Mouse (Mus musculus) lung, embryonic 16.5 days (tissue): Measurements from ENCODE around the gene Fau. TPM values are rescaled to one million over a fixed set of nuclear protein-coding genes. Genes with fewer than 3 reads are reported as not detected.
A peak's percentile ranks its signal among the peaks of the same experiment; 100 is the strongest.

Experiments
- ATAC-seq: fragments of 200-750 bp; cut with Nextera tagmentation; 2 replicates; pipeline ENCODE4 v1.8.0; 2017; ENCODE audit warnings: low read depth, mild to moderate bottlenecking, moderate library complexity
- H3K27ac ChIP-seq: fragments of 300-500 bp; sonication (generic); 2 replicates; pipeline ENCODE4 v1.5.1; 2014; ENCODE audit warnings: mild to moderate bottlenecking, control low read depth, low read length
- H3K27me3 ChIP-seq: fragments of 300-500 bp; sonication (generic); 2 replicates; pipeline ENCODE4 v1.6.1; 2014; ENCODE audit warnings: low read depth, low read length, mixed read lengths; ENCODE audit not compliant: control insufficient read depth, insufficient read depth
- H3K36me3 ChIP-seq: fragments of 300-500 bp; sonication (generic); 2 replicates; pipeline ENCODE4 v1.6.1; 2014; ENCODE audit warnings: low read length; ENCODE audit not compliant: control insufficient read depth, insufficient read depth
- H3K4me1 ChIP-seq: fragments of 300-500 bp; sonication (generic); replicated peaks from 2 replicates; pipeline ENCODE4 v1.6.1; 2014; ENCODE audit warnings: low read length, mixed read lengths; ENCODE audit not compliant: control insufficient read depth, insufficient read depth
- H3K4me2 ChIP-seq: fragments of 300-500 bp; sonication (generic); 2 replicates; pipeline ENCODE4 v1.6.1; 2014; ENCODE audit warnings: low read depth, low read length, control low read depth
- H3K4me3 ChIP-seq: fragments of 300-500 bp; sonication (generic); 2 replicates; pipeline ENCODE4 v1.5.1; 2014; ENCODE audit warnings: mild to moderate bottlenecking, low read length, control low read depth
- H3K9ac ChIP-seq: fragments of 300-500 bp; sonication (generic); 2 replicates; pipeline ENCODE4 v1.6.1; 2014; ENCODE audit warnings: low read length, control low read depth
- H3K9me3 ChIP-seq: fragments of 300-500 bp; sonication (generic); 2 replicates; pipeline ENCODE4 v1.6.1; 2016; ENCODE audit warnings: low read length; ENCODE audit not compliant: control insufficient read depth
- WGBS: fragments of 180-500 bp; shearing (Covaris S2); extraction: QIAGEN DNeasy Blood & Tissue Kit; methylation state at CpG from one replicate; pipeline ENCODE4 v1.1.7; 2014; 5-methylcytosine and 5-hydroxymethylcytosine counted together
- polyA plus RNA-seq: library from polyadenylated mRNA; unstranded; fragments of >200 nt; fragmentation: Nextera tagmentation; extraction: Ambion mirVana; gene quantifications from 2 replicates; pipeline ENCODE4 v1.2.1, GENCODE M21; 2015

The Fau gene
- polyA plus RNA-seq, 1 experiment from 2014 or later = 774 TPM

GRCm38 (mm10) chr19:6079983-6080480 lies 22.4 kb downstream of the Fau start, which contains the start of gene Tmem262:
TSS of gene Tmem262 (plus strand) at chr19:6080033.
- Histone ChIP-seq H3K4me3 (no peak within 1 kb of the TSS), H3K9ac (no peak within 1 kb of the TSS), H3K9me3 (no peaks in the 10 kb centered on the region), H3K27me3 (no peaks in the 10 kb centered on the region), H3K27ac (no peak within 1 kb of the TSS), H3K36me3 (peaks cover 11% of the 10 kb centered on the region), H3K4me1 (peaks cover 13% of the 10 kb centered on the region), H3K4me2 (no peak within 1 kb of the TSS)
- WGBS = 89% methylated on average over 12 of the region's 12 CpGs
- no peak for ATAC-seq

GRCm38 (mm10) chr19:6082156-6082555 lies 24.5 kb downstream of the Fau start, which contains the start of gene Gm28374:
TSS of gene Gm28374 (minus strand) at chr19:6082256.
- H3K4me3 ChIP-seq = no peak within 1 kb of the TSS

GRCm38 (mm10) chr19:6084478-6085248 lies 27.0 kb downstream of the Fau start, which contains the start of the genes Zfpl1 and Cdca5:
TSS of gene Zfpl1 (minus strand) at chr19:6084956.
TSS of gene Cdca5 (plus strand) at chr19:6084983.
- H3K4me2 ChIP-seq = peak within 1 kb of the TSS; percentile 80
- no peaks in the 10 kb centered on the region for H3K27me3 ChIP-seq
- no peaks in the 10 kb centered on the region for H3K9me3 ChIP-seq
- H3K9ac ChIP-seq = peak within 1 kb of the TSS; percentile 79
- WGBS = under 1% methylated on average over 58 of the region's 58 CpGs
- peak within 1 kb of the TSS; percentile 76 for H3K4me3 ChIP-seq
- H3K27ac ChIP-seq = peak within 1 kb of the TSS; percentile 62
- peaks cover 14% of the 10 kb centered on the region; the same call in 1 of the 2 replicates for H3K36me3 ChIP-seq
- peaks cover 13% of the 10 kb centered on the region for H3K4me1 ChIP-seq
- ATAC-seq = peak; percentile 94

More at GRCm38 (mm10) chr19:6082156-6082555, 24.5 kb downstream of the Fau start, which contains the start of gene Gm28374:
- WGBS = 82% methylated on average over 9 of the region's 9 CpGs
- Histone ChIP-seq H3K27me3 (no peaks in the 10 kb centered on the region), H3K36me3 (peaks cover 14% of the 10 kb centered on the region; the same call in 1 of the 2 replicates), H3K4me1 (peaks cover 13% of the 10 kb centered on the region), H3K4me2 (no peak within 1 kb of the TSS), H3K27ac (no peak within 1 kb of the TSS), H3K9ac (no peak within 1 kb of the TSS), H3K9me3 (no peaks in the 10 kb centered on the region)
- ATAC-seq = no peak

DNA sequence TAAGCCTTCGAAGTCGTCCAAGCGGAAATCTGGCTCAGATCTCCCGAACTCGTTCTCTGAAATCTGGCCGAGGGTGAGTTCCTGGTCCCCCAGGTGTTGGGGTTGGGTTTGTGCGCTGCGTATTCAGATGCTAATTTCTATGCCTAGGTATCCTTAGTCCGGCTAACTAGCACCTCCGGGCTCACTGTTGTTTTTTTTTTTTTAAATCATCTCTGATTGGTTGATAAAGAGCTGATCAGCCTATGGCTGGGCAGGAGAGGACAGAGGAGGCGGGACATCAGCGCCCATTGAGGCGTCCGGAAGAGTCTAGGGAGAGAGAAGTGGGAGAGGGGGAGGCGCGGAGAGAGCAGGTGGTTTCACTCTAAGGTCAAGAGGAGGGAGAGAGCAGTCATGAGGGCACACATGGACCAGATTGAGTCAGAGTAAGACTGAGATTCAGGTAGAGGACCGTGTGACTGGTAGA lies 27.8 kb downstream of the Fau start:
- Histone ChIP-seq H3K36me3 (peaks cover 15% of the 10 kb centered on the region), H3K27ac (peak overlapping the region; percentile 62), H3K4me3 (peak overlapping the region; percentile 76), H3K27me3 (no peaks in the 10 kb centered on the region), H3K4me2 (peak overlapping the region; percentile 80), H3K4me1 (peaks cover 13% of the 10 kb centered on the region), H3K9ac (peak overlapping the region; percentile 79), H3K9me3 (no peaks in the 10 kb centered on the region)
- peak; percentile 72 for ATAC-seq
- under 1% methylated on average over 17 of the region's 17 CpGs for WGBS

GRCm38 (mm10) chr19:6088841-6089240 lies 31.2 kb downstream of the Fau start:
- no peak overlapping the region for H3K4me3 ChIP-seq
- no peaks in the 10 kb centered on the region for H3K27me3 ChIP-seq
- peaks cover 11% of the 10 kb centered on the region for H3K4me1 ChIP-seq
- no peaks in the 10 kb centered on the region for H3K9me3 ChIP-seq
- WGBS = 96% methylated on average over 13 of the region's 13 CpGs
- H3K9ac ChIP-seq = no peak overlapping the region
- H3K4me2 ChIP-seq = no peak overlapping the region
- peaks cover 17% of the 10 kb centered on the region for H3K36me3 ChIP-seq
- no peak for ATAC-seq
- H3K27ac ChIP-seq = no peak overlapping the region

DNA sequence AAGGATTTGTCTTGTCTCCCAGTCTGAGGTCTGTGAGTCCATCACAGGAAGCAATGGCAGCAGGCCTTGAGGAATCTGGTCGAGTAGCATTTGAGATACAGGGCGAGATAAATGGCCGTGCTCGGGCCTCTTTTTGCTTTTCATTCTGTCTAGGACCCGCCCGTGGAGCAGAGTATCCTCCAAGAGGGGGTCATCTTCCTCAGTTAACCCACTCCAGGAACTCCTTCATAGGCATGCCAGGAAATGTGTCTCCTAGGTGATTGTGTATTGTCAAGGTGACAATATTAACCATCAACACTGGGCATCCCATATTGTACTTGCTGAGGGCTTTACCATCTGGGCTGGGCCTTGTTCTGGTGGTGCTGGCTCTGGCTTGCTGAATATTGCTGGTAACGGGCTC lies 36.5 kb downstream of the Fau start, which contains the start of gene AC131692.1:
AC131692.1 (plus strand) TSS at position 301 of the 400 bp plus-strand sequence.
- ATAC-seq = no peak
- WGBS = 86% methylated on average over 7 of the region's 7 CpGs
- Histone ChIP-seq H3K4me1 (no peaks in the 10 kb centered on the region), H3K9me3 (no peaks in the 10 kb centered on the region), H3K27ac (no peak within 1 kb of the TSS), H3K4me3 (no peak within 1 kb of the TSS), H3K27me3 (no peaks in the 10 kb centered on the region), H3K9ac (no peak within 1 kb of the TSS), H3K4me2 (no peak within 1 kb of the TSS), H3K36me3 (peaks cover 13% of the 10 kb centered on the region)

- Histone ChIP-seq H3K27me3 (no peaks in the 10 kb centered on the region), H3K4me1 (no peaks in the 10 kb centered on the region), H3K36me3 (no peaks in the 10 kb centered on the region), H3K4me3 (no peak overlapping the region), H3K27ac (no peak overlapping the region), H3K9ac (no peak overlapping the region), H3K4me2 (no peak overlapping the region), H3K9me3 (no peaks in the 10 kb centered on the region)
- 75% methylated on average over 3 of the region's 3 CpGs for WGBS
- no peak for ATAC-seq
Measured at GRCm38 (mm10) chr19:6097847-6098246, 40.2 kb downstream of the Fau start.

- Histone ChIP-seq H3K27ac (no peak overlapping the region), H3K4me1 (no peaks in the 10 kb centered on the region), H3K36me3 (no peaks in the 10 kb centered on the region), H3K9ac (no peak overlapping the region), H3K4me3 (no peak overlapping the region), H3K9me3 (no peaks in the 10 kb centered on the region), H3K27me3 (no peaks in the 10 kb centered on the region), H3K4me2 (no peak overlapping the region)
- 54% methylated on average over 6 of the region's 6 CpGs for WGBS
- ATAC-seq = no peak
Measured at GRCm38 (mm10) chr19:6101186-6101585, 43.5 kb downstream of the Fau start.

DNA sequence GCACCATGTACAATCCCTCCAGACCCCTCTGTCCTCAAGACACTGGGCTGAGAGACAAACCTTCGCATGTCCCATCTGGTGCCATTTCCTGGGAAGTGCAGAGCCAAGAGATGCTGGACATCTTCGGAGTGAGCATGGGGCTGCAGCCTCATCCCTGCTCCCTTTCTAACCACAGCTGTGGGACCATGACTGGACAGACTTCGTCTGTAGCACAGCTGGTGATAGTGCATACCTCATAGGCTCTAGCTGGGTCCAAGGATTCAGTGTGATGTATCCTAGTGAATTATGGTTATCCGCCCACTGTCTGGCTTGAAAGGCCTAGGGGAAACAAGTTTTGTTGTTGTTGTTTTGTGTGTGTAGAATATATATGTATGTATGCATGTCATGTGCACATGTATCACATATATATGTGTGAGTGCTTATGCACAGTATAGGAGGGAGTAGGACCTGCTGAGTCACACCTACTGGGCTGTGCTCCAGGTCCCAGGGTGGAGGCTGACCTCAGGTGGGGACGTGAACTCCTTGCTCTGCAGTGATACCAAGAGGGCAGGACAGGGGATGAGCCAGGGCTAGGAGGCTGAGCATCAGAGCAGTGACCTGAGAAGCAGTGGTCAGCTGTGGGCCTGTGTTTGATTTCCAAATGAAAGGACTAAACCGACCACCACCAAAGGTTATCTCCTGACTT lies 44.7 kb downstream of the Fau start:
- Histone ChIP-seq H3K9me3 (no peaks in the 10 kb centered on the region), H3K4me3 (no peak overlapping the region), H3K27ac (no peak overlapping the region), H3K4me2 (no peak overlapping the region), H3K4me1 (no peaks in the 10 kb centered on the region), H3K27me3 (no peaks in the 10 kb centered on the region), H3K36me3 (no peaks in the 10 kb centered on the region), H3K9ac (no peak overlapping the region)
- no peak for ATAC-seq
- WGBS = 68% methylated on average over 6 of the region's 6 CpGs
